Mouse (Mus musculus) forebrain, embryonic 12.5 days (tissue): ENCODE results near the gene Lsm11. TPM values are rescaled to one million over a fixed set of nuclear protein-coding genes. Genes with fewer than 3 reads are reported as not detected.

Experiments
- ATAC-seq: fragments of 200-750 bp; cut with Nextera tagmentation; 2 replicates; pipeline ENCODE4 v1.8.0; 2017; ENCODE audit warnings: moderate TSS enrichment; ENCODE audit not compliant: low FRiP score
- H3K27ac ChIP-seq: fragments of 300-500 bp; sonication (generic); 2 replicates; pipeline ENCODE4 v1.5.1; 2016; ENCODE audit warnings: mild to moderate bottlenecking
- H3K27me3 ChIP-seq: fragments of 300-500 bp; sonication (generic); 2 replicates; pipeline ENCODE4 v1.6.1; 2016; ENCODE audit warnings: mild to moderate bottlenecking
- H3K36me3 ChIP-seq: fragments of 300-500 bp; sonication (generic); replicated peaks from 2 replicates; pipeline ENCODE4 v1.6.1; 2016; ENCODE audit warnings: mild to moderate bottlenecking
- H3K4me1 ChIP-seq: fragments of 300-500 bp; sonication (generic); 2 replicates; pipeline ENCODE4 v1.6.1; 2016
- H3K4me2 ChIP-seq: fragments of 300-500 bp; sonication (generic); 2 replicates; pipeline ENCODE4 v1.6.1; 2016; ENCODE audit warnings: mild to moderate bottlenecking, moderate library complexity
- H3K4me3 ChIP-seq: fragments of 300-500 bp; sonication (generic); replicated peaks from 2 replicates; pipeline ENCODE4 v1.5.1; 2016; ENCODE audit warnings: mild to moderate bottlenecking
- H3K9ac ChIP-seq: fragments of 300-500 bp; sonication (generic); 2 replicates; pipeline ENCODE4 v1.6.1; 2016; ENCODE audit warnings: mild to moderate bottlenecking
- H3K9me3 ChIP-seq: fragments of 300-500 bp; sonication (generic); 2 replicates; pipeline ENCODE4 v1.6.1; 2016
- WGBS: fragments of 180-500 bp; shearing (Covaris S2); methylation state at CpG from one replicate; pipeline ENCODE4 v1.1.7; 2016; 5-methylcytosine and 5-hydroxymethylcytosine counted together
- polyA plus RNA-seq: library from polyadenylated mRNA; unstranded; fragments of >200 nt; fragmentation: Nextera tagmentation; extraction: Ambion mirVana; gene quantifications from 2 replicates; pipeline ENCODE4 v1.2.1, GENCODE M21; 2016

Lsm11 gene
- polyA plus RNA-seq, result 9.3 and 11.5 TPM in 2 replicates

DNA sequence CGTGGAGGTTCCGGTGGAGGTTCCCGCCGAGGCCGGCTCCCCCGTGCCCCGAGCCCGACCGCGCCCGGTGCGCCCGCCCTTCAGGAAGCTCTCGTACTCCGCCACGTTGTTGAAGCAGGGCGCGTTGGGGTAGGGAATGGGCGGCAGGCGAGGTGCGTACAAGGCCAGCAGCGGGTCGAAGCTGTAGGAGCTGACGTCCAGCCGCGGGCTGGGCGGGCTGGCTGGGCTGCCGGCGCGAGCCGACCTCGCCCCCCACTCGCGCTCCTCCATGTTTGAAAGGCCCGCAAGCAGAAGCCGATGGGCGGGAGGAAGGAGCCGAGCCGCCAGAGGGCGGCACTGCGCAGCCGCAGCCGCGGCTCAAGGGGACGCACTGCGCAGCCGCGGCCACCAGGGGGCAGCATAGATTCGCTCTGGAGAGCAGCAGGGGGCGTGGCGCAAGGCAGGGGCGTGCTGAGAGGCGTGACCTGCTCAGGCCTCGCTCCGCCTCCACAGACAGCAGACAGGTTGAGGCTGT lies at the start of gene Lsm11:
Lsm11 (minus strand) TSS at position 293 of the 514 bp plus-strand sequence.
- 0% methylated on average over 31 of the region's 55 CpGs for WGBS
- H3K9me3 ChIP-seq, result no peaks in the 10 kb centered on the region
- no peaks in the 10 kb centered on the region for H3K27me3 ChIP-seq

DNA sequence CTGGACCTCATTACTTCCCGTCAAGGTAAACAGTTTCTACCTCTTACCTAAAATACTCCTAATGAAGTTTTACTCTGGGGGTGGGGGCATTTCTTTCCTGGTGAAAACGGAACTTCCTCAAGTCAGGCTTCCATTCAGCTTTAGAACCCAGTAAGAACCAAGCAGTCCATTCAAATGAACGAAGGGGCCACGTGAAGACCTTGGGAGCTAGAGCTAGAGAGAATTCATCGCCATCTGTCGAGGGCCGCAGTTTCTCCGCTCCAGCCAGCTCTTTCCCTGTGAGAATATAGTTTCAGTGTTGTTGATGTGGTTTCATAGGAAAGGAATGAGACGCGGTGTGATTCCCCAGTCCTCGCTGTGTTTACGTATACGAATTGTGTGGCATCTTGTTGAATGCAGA lies 47.4 kb upstream of the Lsm11 start:
- H3K9ac ChIP-seq, result no peak overlapping the region
- no peak for ATAC-seq
- WGBS, result 59% methylated on average over 13 of the region's 13 CpGs
- H3K9me3 ChIP-seq, result no peaks in the 10 kb centered on the region
- H3K27ac ChIP-seq, result no peak overlapping the region
- H3K4me2 ChIP-seq, result peak overlapping the region; percentile 46
- no peaks in the 10 kb centered on the region for H3K27me3 ChIP-seq
- no peak overlapping the region for H3K4me3 ChIP-seq
- no peaks in the 10 kb centered on the region for H3K36me3 ChIP-seq
- peaks cover 7% of the 10 kb centered on the region for H3K4me1 ChIP-seq

More for the DNA sequence above, at the start of gene Lsm11:
- peak within 1 kb of the TSS; percentile 84 for H3K4me3 ChIP-seq
- H3K36me3 ChIP-seq, result peaks cover 6% of the 10 kb centered on the region
- peak within 1 kb of the TSS; percentile 81 for H3K9ac ChIP-seq
- H3K4me1 ChIP-seq, result peaks cover 17% of the 10 kb centered on the region
- peak within 1 kb of the TSS; percentile 56; the same call in 1 of the 2 replicates for H3K27ac ChIP-seq
- H3K4me2 ChIP-seq, result peak within 1 kb of the TSS; percentile 91
- peak; percentile 87 for ATAC-seq

DNA sequence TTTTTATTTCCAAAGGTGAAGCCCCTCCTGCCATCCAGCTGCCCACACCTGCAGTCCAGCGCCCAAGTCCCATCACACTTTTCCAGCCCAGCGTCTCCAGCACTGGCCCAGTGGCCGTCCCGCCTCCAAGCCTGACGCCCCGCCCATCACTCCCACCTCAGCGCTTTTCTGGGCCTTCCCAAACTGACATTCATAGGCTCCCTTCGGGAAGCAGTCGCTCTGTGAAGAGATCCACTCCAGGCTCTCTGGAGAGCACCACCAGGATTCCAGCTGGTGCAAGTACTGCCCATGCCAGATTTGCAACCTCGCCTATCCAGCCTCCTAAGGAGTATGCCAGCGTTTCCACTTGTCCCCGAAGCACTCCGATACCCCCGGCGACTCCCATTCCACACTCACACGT lies 46.9 kb upstream of the Lsm11 start:
- no peaks in the 10 kb centered on the region for H3K27me3 ChIP-seq
- WGBS, result 10% methylated on average over 16 of the region's 16 CpGs
- H3K36me3 ChIP-seq, result no peaks in the 10 kb centered on the region
- H3K4me3 ChIP-seq, result 0 out of 2 replicates have a peak overlapping the region, but pooled peaks have one; percentile 21
- peak; percentile 57; the same call in 1 of the 2 replicates for ATAC-seq
- H3K9me3 ChIP-seq, result no peaks in the 10 kb centered on the region
- H3K27ac ChIP-seq, result no peak overlapping the region
- H3K4me1 ChIP-seq, result peaks cover 7% of the 10 kb centered on the region
- H3K4me2 ChIP-seq, result peak overlapping the region; percentile 46
- H3K9ac ChIP-seq, result no peak overlapping the region

DNA sequence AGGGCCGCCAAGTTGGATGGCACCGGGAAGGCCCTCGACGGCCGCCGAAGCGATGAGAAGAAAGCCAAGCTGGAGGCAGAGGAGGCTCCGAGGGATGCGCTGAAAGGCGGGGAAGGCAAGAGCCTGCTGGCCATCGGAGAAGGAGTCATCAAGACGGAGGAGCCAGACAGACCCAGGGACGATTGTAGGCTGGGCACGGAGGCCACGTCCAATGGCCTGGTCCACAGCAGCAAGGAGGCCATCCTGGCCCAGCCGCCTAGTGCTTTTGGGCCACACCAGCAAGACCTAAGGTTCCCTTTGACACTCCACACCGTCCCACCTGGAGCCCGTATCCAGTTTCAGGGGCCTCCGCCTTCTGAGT lies 36.1 kb upstream of the Lsm11 start:
- Histone ChIP-seq H3K4me2 (peak overlapping the region; percentile 77), H3K27me3 (peaks cover 12% of the 10 kb centered on the region; the same call in 1 of the 2 replicates), H3K4me1 (peaks cover 8% of the 10 kb centered on the region), H3K9me3 (peaks cover 3% of the 10 kb centered on the region; the same call in 1 of the 2 replicates), H3K4me3 (peak overlapping the region; percentile 67), H3K36me3 (no peaks in the 10 kb centered on the region), H3K9ac (peak overlapping the region; percentile 74), H3K27ac (peak overlapping the region; percentile 76)
- ATAC-seq, result no peak
- 45% methylated on average over 19 of the region's 19 CpGs for WGBS

DNA sequence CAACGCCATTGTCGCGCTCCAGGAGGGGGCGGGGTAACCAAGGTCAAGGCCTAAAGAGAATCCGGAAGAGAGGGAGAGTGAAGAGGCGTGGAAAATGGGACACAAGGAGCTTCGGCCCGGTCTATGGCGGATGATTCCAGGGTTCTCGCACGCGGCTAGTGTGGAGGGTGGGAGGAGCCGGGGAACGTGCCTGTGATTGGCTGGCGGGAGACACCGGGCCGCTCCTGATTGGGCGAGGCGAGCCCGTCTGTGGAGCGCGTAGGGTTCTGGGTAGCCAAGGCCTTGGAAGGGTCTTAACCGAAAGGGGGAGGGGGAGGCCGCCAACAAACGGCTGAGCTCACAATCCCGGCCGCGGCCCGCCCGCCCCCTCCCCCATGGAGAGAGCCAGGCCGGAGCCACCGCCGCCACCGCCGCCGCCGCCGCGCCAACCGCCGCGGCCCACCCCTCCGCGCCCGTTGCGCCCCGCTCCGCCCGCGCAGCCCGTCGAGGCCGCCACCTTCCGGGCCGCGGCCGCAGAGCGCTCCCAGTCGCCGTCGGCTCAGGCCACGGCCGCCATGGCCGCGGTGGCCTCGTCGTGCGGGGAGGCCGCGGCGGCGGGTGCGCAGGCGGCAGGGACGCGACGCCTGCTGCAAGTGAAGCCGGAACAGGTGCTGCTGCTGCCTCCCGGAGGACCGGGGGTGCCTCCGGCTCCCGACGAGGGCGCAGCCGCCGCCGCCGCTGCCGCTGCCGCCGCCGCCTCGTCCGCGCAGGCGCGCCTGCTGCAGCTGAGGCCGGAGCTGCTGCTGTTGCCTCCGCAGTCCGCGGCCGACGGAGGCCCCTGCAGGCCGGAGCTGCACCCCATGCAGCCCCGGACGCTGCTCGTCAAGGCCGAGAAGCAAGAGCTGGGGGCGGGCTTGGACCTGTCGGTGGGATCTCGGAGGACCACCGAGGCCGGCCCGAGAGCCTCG lies 35.5 kb upstream of the Lsm11 start, which contains the start of gene Sox30:
Sox30 (plus strand) TSS at position 365 of the 947 bp plus-strand sequence.
- 17% methylated on average over 46 of the region's 115 CpGs for WGBS
- Histone ChIP-seq H3K36me3 (no peaks in the 10 kb centered on the region), H3K27ac (peak within 1 kb of the TSS; percentile 76), H3K4me2 (peak within 1 kb of the TSS; percentile 77), H3K4me3 (peak within 1 kb of the TSS; percentile 67), H3K4me1 (peaks cover 8% of the 10 kb centered on the region), H3K9ac (peak within 1 kb of the TSS; percentile 74), H3K9me3 (peaks cover 3% of the 10 kb centered on the region; the same call in 1 of the 2 replicates), H3K27me3 (peaks cover 12% of the 10 kb centered on the region; the same call in 1 of the 2 replicates)
- peak; percentile 97 for ATAC-seq

DNA sequence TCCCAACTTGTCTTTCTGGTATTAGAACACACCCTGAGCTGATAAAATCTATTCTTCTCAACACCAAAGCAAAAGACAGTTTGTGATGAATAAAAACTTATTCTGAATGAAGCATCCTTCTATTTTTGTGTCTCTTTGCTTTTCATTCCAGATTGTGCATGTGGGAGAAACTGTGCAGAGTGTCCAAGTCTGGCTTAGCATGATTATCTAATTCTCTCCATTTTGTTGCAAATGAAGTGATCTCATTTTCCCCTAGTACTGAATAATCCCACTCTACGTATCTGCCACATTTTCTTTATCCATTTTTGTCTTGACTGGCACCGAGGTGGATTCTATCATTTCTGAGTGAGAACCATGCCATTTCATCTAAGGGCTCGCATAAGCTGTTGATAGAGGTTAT lies 31.3 kb upstream of the Lsm11 start:
- no peak overlapping the region for H3K9ac ChIP-seq
- ATAC-seq, result no peak
- H3K36me3 ChIP-seq, result no peaks in the 10 kb centered on the region
- WGBS, result 80% methylated on average over 3 of the region's 3 CpGs
- H3K4me1 ChIP-seq, result peaks cover 6% of the 10 kb centered on the region
- H3K27me3 ChIP-seq, result peaks cover 9% of the 10 kb centered on the region; the same call in 1 of the 2 replicates
- H3K27ac ChIP-seq, result no peak overlapping the region
- H3K4me2 ChIP-seq, result no peak overlapping the region
- no peak overlapping the region for H3K4me3 ChIP-seq
- H3K9me3 ChIP-seq, result peaks cover 3% of the 10 kb centered on the region; the same call in 1 of the 2 replicates

DNA sequence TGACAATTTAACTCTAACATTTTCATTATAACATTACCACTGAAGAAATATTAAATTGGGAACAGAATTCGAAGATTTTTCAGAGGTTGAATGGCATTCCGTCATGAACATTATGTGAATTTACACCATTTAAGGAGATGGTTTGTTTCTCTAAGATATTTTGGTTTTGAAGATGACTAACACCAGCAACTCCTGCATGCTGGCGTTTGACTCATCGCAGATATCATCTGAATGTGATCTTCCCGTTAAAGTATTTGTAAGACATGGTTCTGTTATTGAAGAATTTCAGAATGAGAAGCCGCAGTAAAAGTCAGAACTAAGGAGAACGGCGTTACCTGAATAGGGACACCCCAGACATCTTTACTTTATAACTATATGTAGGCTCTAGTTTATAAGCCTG lies 29.7 kb upstream of the Lsm11 start:
- Histone ChIP-seq H3K9me3 (no peaks in the 10 kb centered on the region), H3K9ac (no peak overlapping the region), H3K4me3 (no peak overlapping the region), H3K27ac (no peak overlapping the region), H3K4me1 (no peaks in the 10 kb centered on the region), H3K4me2 (no peak overlapping the region), H3K36me3 (no peaks in the 10 kb centered on the region), H3K27me3 (peaks cover 2% of the 10 kb centered on the region; the same call in 1 of the 2 replicates)
- ATAC-seq, result no peak
- WGBS, result 92% methylated on average over 8 of the region's 8 CpGs

DNA sequence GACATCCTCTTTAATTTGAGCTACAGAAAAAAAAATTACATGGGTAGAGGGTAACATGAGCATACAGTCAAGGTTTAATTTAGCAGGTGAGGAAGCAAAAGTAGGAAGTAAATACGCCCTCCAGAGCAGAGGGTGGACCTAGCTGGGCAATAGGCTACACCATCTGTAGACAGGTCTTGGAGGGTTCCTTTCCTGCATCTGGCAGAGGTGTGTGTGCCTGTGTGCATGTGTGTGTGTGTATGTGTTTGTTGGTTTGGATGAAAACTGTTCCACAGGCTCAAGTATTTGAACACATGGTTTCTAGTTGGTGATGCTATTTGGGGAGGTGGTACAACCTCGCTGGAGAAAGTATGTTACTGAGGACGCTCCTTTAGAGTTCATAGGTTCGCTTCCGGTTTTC lies 28.9 kb upstream of the Lsm11 start:
- no peaks in the 10 kb centered on the region for H3K36me3 ChIP-seq
- no peaks in the 10 kb centered on the region for H3K27me3 ChIP-seq
- no peaks in the 10 kb centered on the region for H3K4me1 ChIP-seq
- H3K4me3 ChIP-seq, result no peak overlapping the region
- ATAC-seq, result no peak
- H3K27ac ChIP-seq, result no peak overlapping the region
- H3K9ac ChIP-seq, result no peak overlapping the region
- no peaks in the 10 kb centered on the region for H3K9me3 ChIP-seq
- WGBS, result 93% methylated on average over 5 of the region's 5 CpGs
- no peak overlapping the region for H3K4me2 ChIP-seq

DNA sequence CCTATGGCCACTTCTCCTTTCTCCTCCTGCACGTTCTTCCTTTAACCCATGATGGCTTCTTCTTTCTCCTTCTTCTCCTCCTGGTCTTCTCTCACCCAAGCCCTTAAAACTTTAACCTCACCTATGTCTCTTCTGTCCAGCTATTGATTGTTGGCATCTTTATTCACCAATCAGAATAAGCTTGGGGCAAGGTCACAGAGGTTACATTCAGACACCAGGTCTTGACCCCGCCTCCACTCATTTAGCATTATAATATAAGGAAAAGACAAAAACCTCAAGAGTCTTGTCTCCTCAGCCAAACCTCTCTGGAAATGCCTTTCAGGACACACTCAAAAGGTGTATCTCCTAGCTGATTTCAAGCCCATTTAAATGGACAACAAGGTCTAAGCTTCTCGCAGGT lies 23.7 kb upstream of the Lsm11 start:
- WGBS, result 91% methylated on average over 3 of the region's 3 CpGs
- Histone ChIP-seq H3K4me2 (no peak overlapping the region), H3K9me3 (no peaks in the 10 kb centered on the region), H3K36me3 (no peaks in the 10 kb centered on the region), H3K4me1 (no peaks in the 10 kb centered on the region), H3K27me3 (no peaks in the 10 kb centered on the region), H3K27ac (no peak overlapping the region), H3K9ac (no peak overlapping the region), H3K4me3 (no peak overlapping the region)
- no peak for ATAC-seq

DNA sequence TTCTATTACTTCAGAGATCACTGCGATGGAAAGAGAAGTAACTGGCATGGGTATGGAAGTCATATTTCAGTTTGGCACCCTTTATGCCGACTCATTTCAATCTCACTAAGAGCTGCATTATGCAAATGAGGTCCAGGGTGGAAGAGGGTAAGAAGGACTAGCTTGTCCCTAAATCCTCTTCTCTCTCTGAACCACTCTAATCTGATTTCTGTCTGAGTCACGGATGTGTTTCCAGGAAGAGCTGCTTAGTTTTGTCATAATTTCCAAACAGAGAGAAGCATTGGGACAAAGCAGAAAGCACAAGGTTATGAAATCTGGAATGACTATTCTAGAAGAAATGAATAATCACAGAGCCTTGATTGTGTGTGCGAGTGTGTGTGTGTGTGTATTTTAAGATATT lies 22.2 kb upstream of the Lsm11 start:
- Histone ChIP-seq H3K4me2 (no peak overlapping the region), H3K4me3 (no peak overlapping the region), H3K27me3 (no peaks in the 10 kb centered on the region), H3K27ac (no peak overlapping the region), H3K9ac (no peak overlapping the region), H3K9me3 (no peaks in the 10 kb centered on the region), H3K36me3 (no peaks in the 10 kb centered on the region), H3K4me1 (no peaks in the 10 kb centered on the region)
- 89% methylated on average over 4 of the region's 4 CpGs for WGBS
- no peak for ATAC-seq

DNA sequence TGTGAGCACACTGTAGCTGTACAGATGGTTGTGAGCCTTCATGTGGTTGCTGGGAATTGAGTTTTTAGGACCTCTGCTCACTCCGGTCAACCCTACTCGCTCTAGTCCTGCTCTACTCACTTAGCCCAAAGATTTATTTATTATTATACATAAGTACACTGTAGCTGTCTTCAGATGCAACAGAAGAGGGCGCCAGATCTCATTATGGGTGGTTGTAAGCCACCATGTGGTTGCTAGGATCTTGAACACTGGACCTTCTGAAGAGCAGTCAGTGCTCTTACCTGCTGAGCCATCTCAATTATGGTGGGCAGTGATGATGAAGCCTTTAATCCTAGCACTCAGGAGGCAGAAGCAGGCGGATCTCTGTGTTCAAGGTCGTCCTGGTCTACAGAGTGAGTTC lies 15.3 kb upstream of the Lsm11 start:
- H3K9me3 ChIP-seq, result no peaks in the 10 kb centered on the region
- H3K27me3 ChIP-seq, result no peaks in the 10 kb centered on the region
- H3K4me1 ChIP-seq, result no peaks in the 10 kb centered on the region
- H3K9ac ChIP-seq, result no peak overlapping the region
- WGBS, result 82% methylated on average over 5 of the region's 5 CpGs
- no peak overlapping the region for H3K4me3 ChIP-seq
- no peak for ATAC-seq
- H3K36me3 ChIP-seq, result no peaks in the 10 kb centered on the region
- no peak overlapping the region for H3K27ac ChIP-seq
- no peak overlapping the region for H3K4me2 ChIP-seq

DNA sequence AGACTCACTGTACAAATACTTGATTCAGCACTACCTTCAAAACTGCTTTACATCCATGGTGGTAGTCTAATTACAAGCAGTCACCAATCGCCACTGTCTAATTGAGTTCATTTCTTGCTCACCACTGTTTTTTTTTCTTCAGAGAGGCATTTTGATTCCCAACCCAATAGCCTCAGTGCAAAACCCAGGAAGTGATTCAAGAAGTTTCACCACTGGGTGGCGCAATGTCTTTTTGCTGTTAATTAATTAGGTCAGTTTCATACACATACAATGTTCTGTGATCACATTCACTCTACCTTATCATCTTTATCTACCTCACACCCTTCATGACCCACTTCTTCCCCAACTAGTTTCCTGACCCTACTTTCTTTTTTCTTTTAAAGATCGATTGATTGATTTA lies 14.9 kb upstream of the Lsm11 start:
- Histone ChIP-seq H3K9me3 (no peaks in the 10 kb centered on the region), H3K36me3 (no peaks in the 10 kb centered on the region), H3K4me3 (no peak overlapping the region), H3K4me1 (peaks cover 2% of the 10 kb centered on the region; the same call in 1 of the 2 replicates), H3K27ac (no peak overlapping the region), H3K4me2 (no peak overlapping the region), H3K9ac (no peak overlapping the region), H3K27me3 (no peaks in the 10 kb centered on the region)
- 83% methylated on average over 3 of the region's 3 CpGs for WGBS
- ATAC-seq, result no peak
